In the genomic region with DNA sequence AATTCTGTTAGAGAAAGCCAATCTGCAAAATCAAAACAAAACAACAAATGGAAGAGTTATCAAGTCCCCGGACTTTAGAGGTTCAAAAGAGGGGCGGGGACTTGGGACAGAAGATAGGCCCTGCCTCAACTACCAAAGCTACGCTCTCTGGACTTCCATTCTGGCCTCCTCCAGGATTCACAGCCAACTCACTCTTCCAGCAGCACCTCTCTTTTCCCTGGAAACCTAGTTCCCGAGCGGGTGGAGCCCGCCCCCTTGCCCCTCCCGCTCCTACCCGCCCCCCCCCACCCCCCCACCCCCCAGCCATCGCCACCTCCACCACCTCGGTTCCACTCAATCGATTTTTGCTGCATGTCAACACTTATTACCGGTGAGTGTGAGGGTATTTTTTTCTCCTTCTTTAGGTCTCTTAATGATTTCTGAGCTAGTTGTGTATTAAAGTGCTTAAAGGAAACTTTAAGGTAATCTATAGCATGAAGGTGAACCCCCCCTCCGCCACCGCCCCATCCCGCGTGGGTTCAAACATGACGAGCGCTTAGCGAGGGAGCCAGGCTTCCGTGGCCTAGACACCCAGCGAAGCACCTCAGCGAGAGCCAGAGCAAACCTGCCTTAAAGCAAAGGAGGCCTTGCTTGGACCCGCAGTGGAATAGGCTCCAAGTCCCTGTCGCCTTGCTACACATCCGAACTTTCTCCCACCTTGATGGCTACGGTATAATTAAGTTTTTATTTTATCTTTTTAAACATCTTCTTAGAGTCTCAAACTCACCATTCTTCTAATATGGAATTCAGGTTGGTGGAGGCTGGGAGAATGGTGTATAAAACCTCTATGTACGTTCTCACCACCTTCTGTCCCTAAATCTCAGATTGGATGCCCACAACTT, we compare ENCODE assay signal across 15 mouse cellular contexts. TPM values are rescaled to one million over a fixed set of nuclear protein-coding genes. Genes with fewer than 3 reads are reported as not detected.
DNase-seq lines count a peak whose midpoint lies in the region; ATAC-seq and TF ChIP-seq lines count a peak whose summit lies in the region.
"Had no signal": no experiment of that assay in that cellular context is flagged by ENCODE, and none has a peak within 500 bp of the region (broad histone marks: within the 10 kb centered on the region; RNA-seq: fewer than 3 reads in every experiment).

No protein-coding gene starts in this region.

- H3K27ac ChIP-seq in hindbrain, embryonic 10.5 days, result no peak overlapping the region
- no peak overlapping the region for H3K27ac ChIP-seq in hindbrain, postnatal 0 days
- H3K27ac ChIP-seq in stomach, embryonic 14.5 days (ENCODE audit: low read length), result no peak overlapping the region
- H3K27ac ChIP-seq in stomach, postnatal 0 days (replicated peaks), result no peak overlapping the region
- H3K27ac ChIP-seq in intestine, embryonic 15.5 days, result peak overlapping the region; percentile 76

- peaks cover 100% of the 10 kb centered on the region for H3K27me3 ChIP-seq in hindbrain, embryonic 10.5 days (ENCODE audit: insufficient read depth, poor library complexity, severe bottlenecking)
- peaks cover 80% of the 10 kb centered on the region for H3K27me3 ChIP-seq in hindbrain, postnatal 0 days (ENCODE audit: insufficient read depth, low read length)
- H3K27me3 ChIP-seq in stomach, embryonic 14.5 days (ENCODE audit: control insufficient read depth, insufficient read depth, low read length), result peaks cover 26% of the 10 kb centered on the region
- peaks cover 20% of the 10 kb centered on the region; the same call in 1 of the 2 replicates for H3K27me3 ChIP-seq in stomach, postnatal 0 days (ENCODE audit: control insufficient read depth, insufficient read depth, low read length)
- H3K27me3 ChIP-seq in intestine, embryonic 15.5 days (replicated peaks), result peaks cover 44% of the 10 kb centered on the region

- H3K4me1 ChIP-seq in hindbrain, embryonic 10.5 days (replicated peaks), result peaks cover 32% of the 10 kb centered on the region
- H3K4me1 ChIP-seq in hindbrain, postnatal 0 days (ENCODE audit: insufficient read depth, low read length), result no peaks in the 10 kb centered on the region
- H3K4me1 ChIP-seq in stomach, embryonic 14.5 days (ENCODE audit: control insufficient read depth, insufficient read depth, low read length), result peaks cover 10% of the 10 kb centered on the region; the same call in 1 of the 2 replicates
- H3K4me1 ChIP-seq in stomach, postnatal 0 days (replicated peaks; ENCODE audit: control insufficient read depth, insufficient read depth), result no peaks in the 10 kb centered on the region
- peaks cover 2% of the 10 kb centered on the region; the same call in 1 of the 2 replicates for H3K4me1 ChIP-seq in intestine, embryonic 15.5 days (replicated peaks)

- H3K9ac ChIP-seq in hindbrain, postnatal 0 days (replicated peaks; ENCODE audit: low read length), result no peak overlapping the region
- H3K9ac ChIP-seq in stomach, embryonic 14.5 days (replicated peaks; ENCODE audit: low read depth, low read length), result no peak overlapping the region
- H3K9ac ChIP-seq in stomach, postnatal 0 days (ENCODE audit: low read length), result no peak overlapping the region
- H3K9ac ChIP-seq in intestine, embryonic 15.5 days, result peak overlapping the region; percentile 33; the same call in 1 of the 2 replicates

- TF ChIP-seq CTCF in hindbrain, postnatal 0 days (IDR thresholded peaks at IDR 0.05; ENCODE audit: low read depth), result no peak
- no peak for TF ChIP-seq CTCF in stomach, postnatal 0 days (IDR thresholded peaks at IDR 0.05; ENCODE audit: low read depth)

- ATAC-seq in hindbrain, postnatal 0 days, result no peak
- ATAC-seq in stomach, embryonic 14.5 days (ENCODE audit: insufficient number of reproducible peaks, insufficient read depth, low FRiP score, low read depth), result no peak
- no peak for ATAC-seq in stomach, postnatal 0 days (ENCODE audit: low FRiP score, low TSS enrichment)
- ATAC-seq in intestine, embryonic 15.5 days, result peak; percentile 21
- ATAC-seq: hindbrain, embryonic 16.5 days had no signal

- no peak overlapping the region for H3K4me2 ChIP-seq in hindbrain, postnatal 0 days (ENCODE audit: low read depth, low read length)
- 0 out of 2 replicates have a peak overlapping the region, but pooled peaks have one; percentile 16 for H3K4me2 ChIP-seq in stomach, embryonic 14.5 days (replicated peaks; ENCODE audit: low read depth, low read length)
- H3K4me2 ChIP-seq in stomach, postnatal 0 days (replicated peaks; ENCODE audit: low read depth), result no peak overlapping the region
- peak overlapping the region; percentile 58 for H3K4me2 ChIP-seq in intestine, embryonic 15.5 days (replicated peaks)

- 1% methylated on average over 27 of the region's 27 CpGs for WGBS in hindbrain, embryonic 10.5 days
- 3% methylated on average over 25 of the region's 27 CpGs for WGBS in hindbrain, postnatal 0 days
- 10% methylated on average over 27 of the region's 27 CpGs for WGBS in stomach, embryonic 14.5 days
- WGBS in stomach, postnatal 0 days, result 30% methylated on average over 27 of the region's 27 CpGs
- WGBS in intestine, embryonic 15.5 days, result 16% methylated on average over 25 of the region's 27 CpGs

- no peak overlapping the region for H3K4me3 ChIP-seq in hindbrain, embryonic 10.5 days
- no peak overlapping the region for H3K4me3 ChIP-seq in hindbrain, postnatal 0 days (ENCODE audit: low read length)
- no peak overlapping the region for H3K4me3 ChIP-seq in stomach, embryonic 14.5 days (ENCODE audit: low read depth, low read length)
- no peak overlapping the region for H3K4me3 ChIP-seq in stomach, postnatal 0 days (ENCODE audit: low read depth, low read length)
- peak overlapping the region; percentile 46 for H3K4me3 ChIP-seq in intestine, embryonic 15.5 days (replicated peaks)
- H3K4me3 ChIP-seq: erythroblast, embryonic 14.5 days had no signal

- no peaks in the 10 kb centered on the region for H3K9me3 ChIP-seq in hindbrain, embryonic 10.5 days
- no peaks in the 10 kb centered on the region for H3K9me3 ChIP-seq in hindbrain, postnatal 0 days (ENCODE audit: low read length)
- H3K9me3 ChIP-seq in stomach, embryonic 14.5 days (ENCODE audit: control insufficient read depth, low read depth, low read length), result no peaks in the 10 kb centered on the region
- H3K9me3 ChIP-seq in stomach, postnatal 0 days (ENCODE audit: control insufficient read depth, low read length), result no peaks in the 10 kb centered on the region
- H3K9me3 ChIP-seq in intestine, embryonic 15.5 days, result no peaks in the 10 kb centered on the region

- no peak for TF ChIP-seq EP300 in stomach, postnatal 0 days (optimal IDR thresholded peaks at IDR 0.05)

- H3K36me3 ChIP-seq in hindbrain, embryonic 10.5 days, result no peaks in the 10 kb centered on the region
- H3K36me3 ChIP-seq in hindbrain, postnatal 0 days (ENCODE audit: insufficient read depth, low read length), result no peaks in the 10 kb centered on the region
- H3K36me3 ChIP-seq in stomach, embryonic 14.5 days (ENCODE audit: control insufficient read depth, insufficient read depth, low read length), result no peaks in the 10 kb centered on the region
- no peaks in the 10 kb centered on the region for H3K36me3 ChIP-seq in stomach, postnatal 0 days (ENCODE audit: control insufficient read depth, insufficient read depth, low read length)
- no peaks in the 10 kb centered on the region for H3K36me3 ChIP-seq in intestine, embryonic 15.5 days

- peak; percentile 55 for DNase-seq in hindbrain, embryonic 10.5 days (ENCODE audit: low spot score)
- DNase-seq in hindbrain, postnatal 0 days (ENCODE audit: low spot score), result no peak
- no peak for DNase-seq in stomach, postnatal 0 days (ENCODE audit: low spot score)
- DNase-seq in layer of hippocampus, adult 11-12 months (ENCODE audit: low spot score), result no peak
- DNase-seq in frontal cortex, adult 2 months (ENCODE audit: extremely low spot score in 1 of 2, low spot score in 1 of 2), result no peak
- DNase-seq: cerebellum, adult 2 months; layer of hippocampus, postnatal 36 days; liver; lung, postnatal 14 days; spleen, adult 18-20 months; thymus, adult 2 months had no signal

RNA-seq across cellular contexts. Expression of a gene that starts 21.9 kb away (rescaled TPM):
- polyA plus RNA-seq in hindbrain, embryonic 10.5 days (2016; fragmentation: Nextera tagmentation; extraction: Ambion mirVana), result 7.1 and 21.1 TPM in 2 replicates
- 0.61 and 2.4 TPM in 2 replicates for total RNA-seq in hindbrain, postnatal 0 days (2014; rRNA removed)
- 1.0 TPM in 2 replicates for polyA plus RNA-seq in hindbrain, postnatal 0 days (2015; fragmentation: Nextera tagmentation; extraction: Ambion mirVana)
- polyA plus RNA-seq in stomach, embryonic 14.5 days (2014; fragmentation: Nextera tagmentation; extraction: Ambion mirVana), result 24.2 and 24.7 TPM in 2 replicates
- polyA plus RNA-seq in stomach, postnatal 0 days (2015; fragmentation: Nextera tagmentation; extraction: Ambion mirVana), result 9.7 and 10.8 TPM in 2 replicates
- polyA plus RNA-seq in intestine, embryonic 15.5 days (2015; fragmentation: Nextera tagmentation; extraction: Ambion mirVana), result 39.4 and 45.2 TPM in 2 replicates
- 0.17 TPM in 1 of 2 replicates, not detected in the other for polyA plus RNA-seq in frontal cortex, adult 2 months (2012; rRNA removed)
- total RNA-seq: layer of hippocampus, postnatal 36 days had no signal
- polyA plus RNA-seq: erythroblast, embryonic 14.5 days had no signal

Comparison
In these comparisons a context has a peak if more than half of its experiments do, and no peak if none do; other contexts are left out.
1. H3K4me2 ChIP-seq: peak in stomach, embryonic 14.5 days (single experiment) and intestine, embryonic 15.5 days (single experiment); none in hindbrain, postnatal 0 days (single experiment) and stomach, postnatal 0 days (single experiment).